Mouse (Mus musculus): ENCODE data around the gene Dctn3. TPM values are rescaled to one million over a fixed set of nuclear protein-coding genes. Genes with fewer than 3 reads are reported as not detected.
"Not testable (repeated sequence)": the region's sequence is repeated elsewhere in the genome, so short reads cannot be mapped to it uniquely, and the experiment has no call there.

The Dctn3 gene
- polyA plus RNA-seq, 2 experiments from 2014 or later: 91.6 to 93.7 TPM

DNA sequence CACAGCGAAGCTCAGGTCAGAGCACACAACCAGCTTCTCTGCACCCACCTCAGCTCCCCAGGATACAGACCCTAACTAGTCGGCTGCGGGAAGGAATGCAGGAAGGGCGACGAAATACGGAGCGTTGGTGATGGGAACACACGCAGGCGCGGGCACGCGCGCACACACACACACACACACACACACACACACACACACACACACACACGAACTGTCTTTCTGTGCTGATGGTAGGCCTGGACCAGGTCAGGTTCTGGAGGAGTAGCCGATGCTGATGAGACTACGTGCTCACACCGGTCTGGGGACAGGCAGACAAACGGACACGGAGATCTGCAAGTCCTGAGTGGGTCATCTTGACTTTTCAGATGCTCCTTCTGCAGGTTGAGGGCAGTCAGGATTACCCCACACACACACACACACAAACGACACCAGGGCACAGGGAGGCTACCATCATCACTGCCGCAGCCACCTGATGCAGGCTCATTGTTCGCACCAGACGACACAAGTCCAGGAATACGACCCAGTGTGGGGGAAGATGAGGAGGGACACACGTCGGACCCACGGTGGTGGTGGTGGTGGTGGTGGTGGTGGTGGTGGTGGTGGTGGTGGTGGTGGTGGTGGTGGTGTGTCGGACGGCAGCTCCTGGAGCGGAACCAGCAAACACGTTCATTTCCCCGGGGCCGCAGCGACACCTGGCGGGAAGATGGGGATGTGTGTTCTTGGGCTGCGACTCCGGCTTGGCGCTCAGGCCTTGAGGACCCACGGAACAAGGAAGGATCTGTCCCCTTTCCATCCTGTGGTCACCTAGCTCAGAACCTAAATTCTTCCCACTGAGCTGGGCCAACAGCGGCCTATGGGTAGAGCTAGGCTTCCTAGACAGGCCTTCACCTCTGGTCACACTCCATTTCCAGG, 25.8 kb downstream of the Dctn3 start, which contains the start of gene Cntfr:
Gene Cntfr, minus strand, starts transcription at position 160 of the 912 bp plus-strand sequence.
- ATAC-seq: not testable (repeated sequence)

DNA sequence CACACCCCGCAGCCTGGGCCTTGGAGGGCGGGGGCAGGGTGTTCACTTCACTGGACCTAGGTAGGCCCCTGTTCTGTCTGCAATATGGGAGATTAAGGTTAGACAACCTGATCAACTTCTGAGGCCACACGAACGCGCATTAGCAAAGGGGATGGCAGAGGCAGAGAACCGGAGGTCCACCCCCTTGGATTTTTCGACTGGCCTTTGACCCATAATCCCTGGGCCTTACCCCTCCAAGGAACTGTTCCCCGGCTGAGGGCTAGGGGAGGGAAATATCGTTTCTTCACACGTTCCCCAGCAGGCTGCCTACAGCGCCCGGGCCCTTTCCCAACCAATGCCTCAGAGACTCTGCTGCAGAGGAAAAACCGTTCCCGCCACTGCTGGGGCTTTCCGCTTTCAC, 26.5 kb downstream of the Dctn3 start:
- not testable (repeated sequence) for ATAC-seq

DNA sequence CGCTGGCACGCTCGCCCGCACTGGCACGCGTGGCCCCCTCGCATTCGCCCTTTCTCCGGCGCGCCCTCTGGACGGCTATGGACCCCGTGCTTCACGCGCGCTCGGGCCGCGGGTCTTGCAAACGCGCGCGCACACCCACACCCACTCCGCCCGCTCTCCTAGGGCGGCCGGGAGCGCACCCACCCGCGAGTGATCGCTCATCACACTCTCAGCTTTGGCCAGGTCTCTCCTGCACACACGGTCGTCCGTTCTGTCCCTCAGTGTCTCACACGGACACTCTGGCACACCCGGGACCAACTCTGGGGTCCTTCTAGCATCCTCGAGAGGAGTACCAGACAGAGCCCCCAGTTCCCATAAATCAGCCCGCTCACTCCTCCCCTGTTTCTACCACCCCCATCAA, 27.2 kb downstream of the Dctn3 start:
- not testable (repeated sequence) for ATAC-seq

- not testable (repeated sequence) for ATAC-seq
Measured at GRCm38 (mm10) chr4:41693511-41693910, 29.5 kb downstream of the Dctn3 start.

DNA sequence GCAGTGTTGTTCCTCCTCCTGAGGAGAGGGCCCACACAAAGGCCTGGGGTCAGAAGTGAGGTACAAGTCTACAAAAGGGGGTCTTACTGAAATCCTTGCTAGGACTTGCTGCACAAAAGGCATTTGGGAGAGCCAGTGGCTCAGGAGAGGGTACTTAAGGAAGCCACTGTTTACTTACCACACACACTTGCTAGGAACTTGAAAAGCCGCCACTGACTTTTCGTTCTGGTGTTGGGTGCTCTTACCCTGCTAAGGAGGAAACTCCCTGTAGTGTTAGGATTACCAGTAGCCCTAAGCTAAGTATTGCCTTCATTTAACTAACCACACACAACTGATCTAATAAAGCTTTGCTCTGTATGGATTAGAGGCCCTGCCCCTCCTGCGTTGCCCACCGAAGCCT, 33.0 kb downstream of the Dctn3 start:
- not testable (repeated sequence) for ATAC-seq

- ATAC-seq: not testable (repeated sequence)
Measured at GRCm38 (mm10) chr4:41688562-41688961, 34.4 kb downstream of the Dctn3 start.

GRCm38 (mm10) chr4:41685882-41686492, 37.0 kb downstream of the Dctn3 start:
- ATAC-seq: not testable (repeated sequence)

- not testable (repeated sequence) for ATAC-seq
Measured at GRCm38 (mm10) chr4:41684931-41685453, 38.0 kb downstream of the Dctn3 start.

- ATAC-seq: not testable (repeated sequence)
Measured at GRCm38 (mm10) chr4:41684131-41684930, 38.6 kb downstream of the Dctn3 start.

DNA sequence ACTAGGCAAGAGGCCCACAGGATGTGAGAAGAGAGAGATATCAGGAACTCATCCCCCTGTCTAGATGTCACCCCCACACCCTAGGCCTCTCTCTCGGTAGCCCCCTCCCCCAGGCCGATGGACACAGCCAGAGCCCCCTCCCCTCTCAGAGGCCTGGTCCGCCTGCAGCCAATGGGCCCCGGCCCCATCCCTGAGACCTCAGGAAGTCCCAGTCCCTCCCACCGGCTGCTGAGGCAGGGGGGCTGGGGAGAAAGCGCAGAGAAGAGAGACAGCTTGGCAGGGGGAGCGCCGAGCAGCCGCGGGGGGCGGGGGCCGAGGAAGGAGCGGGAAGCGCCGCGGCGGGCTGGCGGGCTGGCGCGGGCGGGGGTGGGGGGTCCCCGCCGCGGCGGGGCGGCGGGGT, 39.7 kb downstream of the Dctn3 start:
- ATAC-seq: not testable (repeated sequence)

DNA sequence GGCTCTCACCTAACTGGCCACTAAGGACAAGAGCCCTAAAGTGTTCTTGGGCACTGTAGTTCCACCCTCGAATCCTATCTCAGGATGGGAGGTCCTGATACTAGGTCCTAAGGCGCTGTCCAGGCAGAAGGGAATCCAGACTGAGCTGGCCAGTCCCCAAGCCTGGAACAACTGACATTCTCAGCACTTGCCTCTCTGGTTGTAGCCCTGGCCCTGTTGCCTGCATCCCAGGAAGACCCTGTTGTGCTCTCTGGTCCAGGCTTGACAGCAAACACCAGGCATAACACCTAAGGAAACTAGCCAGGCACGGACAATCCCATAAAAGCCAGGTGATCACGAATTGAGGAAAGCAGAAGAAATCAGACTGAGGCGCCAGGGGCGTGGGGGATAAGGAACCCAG, 40.2 kb downstream of the Dctn3 start:
- no peak for ATAC-seq

DNA sequence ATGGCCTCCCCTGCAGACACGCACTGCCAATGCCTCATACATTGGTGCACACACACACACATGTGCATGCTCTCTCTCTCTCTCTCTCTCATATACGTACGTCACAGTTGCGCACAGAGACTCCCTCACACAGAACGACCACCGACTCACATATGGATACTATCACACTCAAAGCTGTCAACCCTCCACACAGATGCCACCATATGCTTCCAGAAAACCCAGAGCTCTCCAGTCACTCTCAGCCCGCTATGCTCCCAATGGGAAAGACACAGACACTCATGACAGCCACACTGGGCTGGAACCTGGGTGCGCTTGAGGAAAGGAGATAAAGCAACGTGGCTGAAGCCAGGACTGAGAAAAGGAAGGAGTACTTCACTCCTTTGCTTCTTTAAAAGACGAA, 41.0 kb downstream of the Dctn3 start:
- no peak for ATAC-seq

- ATAC-seq: no peak
Measured at GRCm38 (mm10) chr4:41681176-41681575, 41.8 kb downstream of the Dctn3 start.

DNA sequence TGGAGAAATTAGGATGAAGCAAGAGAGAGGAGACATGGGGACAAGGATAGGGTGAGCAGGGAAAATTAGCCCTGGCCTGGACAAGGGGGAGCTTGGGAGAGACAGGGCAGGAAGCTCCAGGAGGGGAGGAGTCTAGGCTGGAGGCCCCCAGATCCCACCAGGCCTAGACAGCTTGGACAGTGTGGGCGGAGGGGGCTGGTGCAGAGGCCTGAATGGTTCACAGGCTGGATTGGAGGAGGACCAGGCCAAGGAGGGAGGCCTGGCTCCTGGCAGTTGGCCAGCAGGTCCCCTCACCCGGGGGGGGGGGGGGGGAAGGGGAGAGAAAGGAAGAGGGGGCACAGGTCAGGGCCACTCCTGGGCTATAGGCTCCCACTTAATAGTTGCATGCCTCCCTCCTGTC, 43.7 kb downstream of the Dctn3 start:
- ATAC-seq: no peak

DNA sequence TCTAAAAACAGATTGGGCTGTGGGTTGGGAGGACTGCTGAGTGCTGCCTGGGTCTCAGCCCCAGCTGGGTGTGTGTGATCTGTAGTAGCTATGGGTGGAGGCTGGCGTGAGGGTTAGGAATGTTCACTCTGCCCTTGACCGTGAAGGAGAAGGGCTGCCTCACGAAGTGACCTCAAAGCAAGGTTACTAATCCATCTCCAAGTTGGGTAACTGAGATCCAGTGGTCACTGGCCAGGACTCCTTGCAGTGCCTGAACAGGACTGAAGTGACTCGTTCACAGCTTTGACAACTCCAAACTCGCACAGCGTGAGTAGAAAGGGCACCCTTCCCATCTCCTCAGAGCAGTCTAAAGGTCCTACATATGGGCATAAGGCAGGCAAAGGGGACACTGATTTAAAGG, 44.1 kb downstream of the Dctn3 start:
- no peak for ATAC-seq

DNA sequence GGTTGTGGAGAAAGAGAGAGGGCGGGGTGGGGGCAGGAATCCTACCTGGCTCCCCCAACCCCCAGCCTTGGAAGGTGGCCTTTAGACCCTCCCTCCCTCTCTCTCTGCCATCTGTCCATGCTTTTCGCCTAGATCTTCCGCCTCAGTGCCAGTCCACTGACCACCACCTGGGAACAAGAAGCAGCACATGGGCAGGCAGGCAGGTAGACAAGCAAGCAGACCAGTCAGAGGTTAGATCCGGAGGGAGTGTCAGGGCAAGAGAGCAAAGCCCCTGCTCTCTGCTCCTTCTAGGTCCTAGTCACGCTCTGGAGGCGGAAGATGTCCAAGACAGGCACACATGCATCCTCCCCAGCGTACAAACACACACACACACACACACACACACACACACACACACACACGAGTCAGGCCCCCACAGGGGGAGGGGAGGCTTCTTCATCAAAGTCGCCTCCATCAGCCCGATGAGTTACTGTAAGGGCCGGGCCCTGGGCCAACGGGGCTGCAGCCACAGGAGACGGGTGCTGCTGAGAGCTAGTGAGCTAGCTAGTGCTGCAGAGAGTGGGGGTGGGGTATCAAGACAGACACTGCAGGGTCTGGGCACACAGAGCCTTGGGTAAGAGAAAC, 45.9 kb downstream of the Dctn3 start:
- no peak for ATAC-seq

DNA sequence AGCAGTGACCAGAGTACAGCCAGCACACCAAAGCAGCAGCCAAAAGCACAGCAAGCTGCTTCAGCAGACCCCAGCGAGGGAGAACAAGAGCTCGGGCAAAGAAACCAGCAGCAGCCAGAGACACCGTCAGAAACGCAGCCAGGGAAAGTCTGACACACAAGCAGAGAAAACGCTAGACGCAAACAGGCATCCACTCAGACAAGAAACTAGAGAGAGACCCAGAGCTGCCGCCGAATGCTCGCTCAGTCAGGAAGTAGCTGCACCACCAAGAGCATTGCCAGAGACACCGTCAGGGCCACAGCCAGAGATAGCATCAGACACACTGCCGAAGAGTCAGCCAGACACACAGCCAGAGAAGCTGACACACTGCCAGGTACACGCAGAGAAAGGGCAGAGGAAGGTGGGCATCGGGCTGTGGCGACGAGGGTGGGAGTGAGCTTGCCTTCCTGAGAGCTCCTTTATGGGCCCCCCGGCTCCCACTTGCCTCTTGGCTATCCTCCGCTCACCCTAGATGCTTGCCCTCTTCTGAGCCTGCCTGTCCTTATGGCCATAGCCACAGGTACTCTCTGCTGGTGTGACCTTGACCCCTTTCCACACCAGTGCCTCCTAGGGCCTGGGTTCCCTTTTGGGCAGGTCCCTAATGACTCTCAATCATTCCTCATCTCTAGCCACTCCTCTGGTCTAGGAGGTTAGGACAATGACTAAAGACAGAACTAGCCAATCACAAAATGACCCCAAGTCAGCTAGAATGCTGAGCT, 46.5 kb downstream of the Dctn3 start:
- no peak for ATAC-seq

GRCm38 (mm10) chr4:41673186-41673585, 49.8 kb downstream of the Dctn3 start:
- no peak for ATAC-seq

- no peak for ATAC-seq
Measured at GRCm38 (mm10) chr4:41672522-41672963, 50.4 kb downstream of the Dctn3 start.

GRCm38 (mm10) chr4:41671963-41672480, 50.9 kb downstream of the Dctn3 start:
- ATAC-seq: no peak

DNA sequence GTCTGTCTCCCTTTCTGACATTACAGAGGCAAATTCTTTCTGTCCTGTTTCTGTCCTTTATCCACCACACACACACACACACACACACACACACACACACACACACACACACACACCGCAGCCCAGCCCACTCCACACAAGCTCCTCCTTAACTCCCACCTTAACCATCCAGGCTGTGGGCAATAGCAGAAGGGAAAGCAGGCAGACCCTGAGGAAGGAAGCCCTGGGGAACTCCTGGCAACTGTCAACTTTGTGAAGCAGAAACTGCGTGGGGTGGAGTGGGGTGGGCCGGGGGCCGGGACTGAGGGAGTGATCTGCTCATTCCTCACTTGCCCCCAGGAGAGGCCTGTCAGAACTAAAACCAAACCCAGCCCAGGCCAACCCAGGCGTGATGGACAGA, 51.5 kb downstream of the Dctn3 start:
- ATAC-seq: no peak

All from CD4-positive, CD25-positive, alpha-beta regulatory T cell, adult 4 months (primary cell).